Mouse (Mus musculus) lung, postnatal 4 days (tissue): Measurements from ENCODE around the gene Olfr477.
"Not testable (repeated sequence)": the region's sequence is repeated elsewhere in the genome, so short reads cannot be mapped to it uniquely, and the experiment has no call there.

Source experiments
- DNase-seq, 2 experiments: peaks; one replicate each; pipeline ENCODE4 v3.0.0; 2021

Gene Olfr477

DNA sequence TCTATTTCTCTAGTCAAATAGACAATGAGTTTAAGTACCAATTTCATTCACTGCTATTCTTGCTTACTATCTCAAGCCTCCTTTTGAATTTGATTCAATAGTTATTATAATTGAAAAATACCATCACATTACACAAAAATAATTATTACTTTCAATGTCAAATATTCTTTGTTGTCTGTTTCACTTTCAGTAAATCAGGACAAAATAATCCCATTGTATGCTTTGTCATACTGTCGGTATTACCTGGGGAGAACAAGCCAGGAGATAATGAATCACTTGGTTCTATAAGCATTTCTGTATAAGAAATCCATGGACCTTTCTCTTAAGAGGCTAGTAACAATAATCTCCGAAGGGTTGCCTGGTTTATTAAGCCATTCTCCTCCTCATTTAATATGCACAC, at the start of gene Olfr477:
Olfr477 (plus strand) TSS at position 301 of the 400 bp plus-strand sequence.
- DNase-seq = no peak

DNA sequence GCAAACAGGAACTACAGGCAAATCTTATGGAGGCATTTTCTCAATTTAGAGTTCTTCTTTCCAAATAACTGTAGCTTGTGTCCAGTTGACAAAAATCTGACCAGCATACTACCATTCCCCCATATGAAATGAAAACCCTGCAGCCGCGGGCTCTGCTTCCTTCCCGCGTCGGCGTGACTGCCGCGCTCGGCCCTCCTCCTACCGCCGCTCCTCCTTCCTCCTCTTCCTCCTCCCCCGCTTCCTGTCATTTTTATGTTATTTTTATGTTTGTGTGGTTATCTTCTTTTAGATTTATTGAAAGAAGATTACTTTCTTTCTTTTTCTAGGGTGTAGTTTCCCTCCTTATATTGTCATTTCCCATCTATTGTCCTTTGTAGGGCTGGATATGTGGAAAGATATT, 34.0 kb upstream of the Olfr477 start:
- DNase-seq = not testable (repeated sequence)

GRCm38 (mm10) chr7:107954343-107954742, 32.1 kb upstream of the Olfr477 start, which contains the start of gene Olfr474:
TSS of gene Olfr474 (plus strand) at chr7:107954643.
- no peak for DNase-seq

GRCm38 (mm10) chr7:107964503-107964902, 22.0 kb upstream of the Olfr477 start, which contains the start of gene Olfr476:
TSS of gene Olfr476 (plus strand) at chr7:107964803.
- DNase-seq = no peak

GRCm38 (mm10) chr7:108014256-108014655, 27.8 kb downstream of the Olfr477 start:
- DNase-seq = not testable (repeated sequence)

DNA sequence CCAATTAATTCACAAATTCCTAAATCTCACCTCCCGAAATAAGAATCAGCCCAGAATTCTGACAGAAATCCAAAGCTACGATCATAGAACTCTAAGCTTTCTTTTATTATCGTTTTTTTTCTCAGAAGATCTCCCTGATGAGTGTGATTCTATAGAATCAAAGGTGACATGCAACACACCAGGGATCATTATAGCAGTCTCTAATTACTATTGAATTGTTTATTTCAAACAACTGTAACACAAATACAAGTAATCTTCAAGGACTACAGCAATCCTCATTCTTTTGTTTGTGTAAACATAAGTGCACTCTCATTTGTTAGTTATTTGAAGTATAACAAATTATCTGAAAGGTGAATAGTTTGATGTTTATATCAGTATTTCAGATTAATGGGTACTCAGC, 47.4 kb downstream of the Olfr477 start, which contains the start of gene Olfr478:
Olfr478 (minus strand) TSS at position 101 of the 400 bp plus-strand sequence.
- DNase-seq = no peak
